Mouse (Mus musculus): ENCODE data around the gene Lhfp. TPM values are rescaled to one million over a fixed set of nuclear protein-coding genes. Genes with fewer than 3 reads are reported as not detected.
A peak's percentile ranks its signal among the peaks of the same experiment; 100 is the strongest.

Gene Lhfp
- polyA plus RNA-seq (2012; fragmentation: generic; extraction: Trizol), result 17.8 TPM

DNA sequence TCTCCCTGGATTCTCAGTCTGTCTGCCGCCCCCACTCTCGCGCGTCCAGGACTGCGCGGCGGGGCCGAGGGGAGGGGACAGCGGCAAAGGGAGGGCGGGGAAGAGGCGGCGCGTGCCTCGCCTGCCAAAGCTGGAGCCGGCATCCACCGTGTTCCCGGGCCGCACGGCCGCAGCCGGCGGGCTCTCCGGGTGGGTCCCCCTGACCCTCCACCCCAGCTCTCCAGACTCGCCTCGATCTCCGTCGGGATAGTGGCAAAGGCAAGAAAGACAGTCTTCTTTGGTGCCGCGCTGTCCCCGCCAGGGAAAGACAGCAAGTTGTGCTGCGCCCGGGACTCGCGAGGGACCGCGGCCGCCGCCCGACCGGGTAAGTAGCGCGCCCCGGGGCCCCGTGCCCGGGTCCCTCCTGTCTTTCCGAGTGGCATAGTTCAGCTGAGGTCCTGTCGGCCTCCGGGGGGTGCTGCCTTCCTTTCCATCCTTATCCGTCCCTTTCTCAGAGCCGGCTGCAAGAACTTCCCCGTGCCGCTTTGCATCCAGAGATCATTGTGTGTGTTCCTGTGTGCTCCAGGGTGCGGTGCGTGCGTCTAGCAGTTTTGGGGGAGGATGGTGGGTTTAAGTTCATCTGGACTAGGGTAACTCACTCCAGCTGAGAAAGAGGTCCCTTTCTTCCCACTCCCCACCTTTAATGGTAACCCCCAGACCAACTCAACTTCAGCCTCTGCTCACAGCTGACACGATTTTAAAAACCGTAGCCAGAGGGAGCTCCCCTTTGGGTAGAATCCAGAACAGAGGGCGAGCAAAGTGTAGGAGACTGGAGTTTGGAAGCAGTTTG lies at the start of gene Lhfp:
TSS of gene Lhfp (plus strand) at position 118 of the 829 bp plus-strand sequence.
- H3K79me2 ChIP-seq (ENCODE audit: control insufficient read depth, insufficient read depth), result peaks cover 31% of the 10 kb centered on the region
- H3K27me3 ChIP-seq (ENCODE audit: control insufficient read depth, insufficient read depth, insufficient read length), result no peaks in the 10 kb centered on the region
- no peaks in the 10 kb centered on the region for H3K36me3 ChIP-seq (ENCODE audit: control insufficient read depth, insufficient read depth)
- H3K4me3 ChIP-seq, result peak within 1 kb of the TSS; percentile 75
- peak within 1 kb of the TSS; percentile 94 for H3K4me2 ChIP-seq (ENCODE audit: low read depth)
- TF ChIP-seq TCF12 (IDR thresholded peaks at IDR 0.05; ENCODE audit: insufficient read depth, poor library complexity, severe bottlenecking) (no peak), SRF (IDR thresholded peaks at IDR 0.05; ENCODE audit: control insufficient read depth, insufficient read length, low read depth) (no peak), POLR2AphosphoS2 (IDR thresholded peaks at IDR 0.05; ENCODE audit: insufficient read length, low read depth) (peak; percentile 80), MYOD1 (IDR thresholded peaks at IDR 0.05; ENCODE audit: control insufficient read depth in 1 of 3, insufficient read length in 2 of 3, low read depth in 2 of 3) (peak in 1 of 3 experiments; percentile 20), E2F4 (IDR thresholded peaks at IDR 0.05; ENCODE audit: insufficient read depth) (no peak), MYOG (IDR thresholded peaks at IDR 0.05; ENCODE audit: control insufficient read depth in 1 of 3, insufficient read depth in 1 of 3, insufficient read length in 2 of 3, low read depth in 2 of 3) (no peak), REST (IDR thresholded peaks at IDR 0.05; ENCODE audit: insufficient read depth, insufficient read length) (no peak), POLR2A (IDR thresholded peaks at IDR 0.05; ENCODE audit: insufficient read length, low read depth) (peak; percentile 91)
- peak within 1 kb of the TSS; percentile 45 for H3ac ChIP-seq (ENCODE audit: control insufficient read depth, insufficient read length)

GRCm38 (mm10) chr3:52993296-52993695 lies 48.0 kb upstream of the Lhfp start:
- Histone ChIP-seq H3K36me3 (ENCODE audit: control insufficient read depth, insufficient read depth) (peaks cover 25% of the 10 kb centered on the region), H3ac (ENCODE audit: control insufficient read depth, insufficient read length) (no peak overlapping the region), H3K79me2 (ENCODE audit: control insufficient read depth, insufficient read depth) (no peaks in the 10 kb centered on the region), H3K4me3 (no peak overlapping the region), H3K4me2 (ENCODE audit: low read depth) (no peak overlapping the region), H3K27me3 (ENCODE audit: control insufficient read depth, insufficient read depth, insufficient read length) (no peaks in the 10 kb centered on the region)
- no peak for TF ChIP-seq USF1 (IDR thresholded peaks at IDR 0.05; ENCODE audit: low read depth)
- no peak for TF ChIP-seq E2F4 (IDR thresholded peaks at IDR 0.05; ENCODE audit: insufficient read depth)
- no peak for TF ChIP-seq TCF3 (IDR thresholded peaks at IDR 0.05; ENCODE audit: insufficient read length, low read depth)
- TF ChIP-seq CEBPB (IDR thresholded peaks at IDR 0.05; ENCODE audit: insufficient read depth, poor library complexity, severe bottlenecking), result no peak
- TF ChIP-seq REST (IDR thresholded peaks at IDR 0.05; ENCODE audit: insufficient read depth, insufficient read length), result no peak
- no peak for TF ChIP-seq MAX (IDR thresholded peaks at IDR 0.05; ENCODE audit: low read depth)
- no peak for TF ChIP-seq POLR2AphosphoS2 (IDR thresholded peaks at IDR 0.05; ENCODE audit: insufficient read length, low read depth)
- TF ChIP-seq MYOD1 (IDR thresholded peaks at IDR 0.05; ENCODE audit: control insufficient read depth in 1 of 3, insufficient read length in 2 of 3, low read depth in 2 of 3), result no peak
- no peak for TF ChIP-seq POLR2A (IDR thresholded peaks at IDR 0.05; ENCODE audit: insufficient read length, low read depth)
- TF ChIP-seq SRF (IDR thresholded peaks at IDR 0.05; ENCODE audit: control insufficient read depth, insufficient read length, low read depth), result no peak
- TF ChIP-seq TCF12 (IDR thresholded peaks at IDR 0.05; ENCODE audit: insufficient read depth, poor library complexity, severe bottlenecking), result no peak
- no peak for TF ChIP-seq MYOG (IDR thresholded peaks at IDR 0.05; ENCODE audit: control insufficient read depth in 1 of 3, insufficient read depth in 1 of 3, insufficient read length in 2 of 3, low read depth in 2 of 3)

DNA sequence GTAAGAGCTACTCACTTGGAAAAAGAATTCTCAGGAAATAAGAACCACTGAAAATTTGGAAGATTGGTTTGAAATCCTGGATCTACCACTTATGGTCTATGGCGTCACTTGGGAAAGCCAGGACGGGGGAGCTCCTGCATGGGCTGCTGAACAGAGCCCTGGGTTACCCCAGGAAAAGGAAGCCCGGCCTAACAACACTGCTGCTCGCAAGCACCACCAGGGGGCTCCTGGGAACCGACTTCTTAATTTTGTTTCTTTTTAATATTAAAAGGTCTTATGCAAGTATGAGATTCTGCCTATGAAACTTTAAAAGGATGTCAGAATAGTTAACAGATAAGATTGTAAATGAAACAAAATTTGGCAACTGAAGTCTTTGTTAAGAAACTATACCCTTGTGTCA lies 46.7 kb upstream of the Lhfp start:
- no peaks in the 10 kb centered on the region for H3K79me2 ChIP-seq (ENCODE audit: control insufficient read depth, insufficient read depth)
- H3K27me3 ChIP-seq (ENCODE audit: control insufficient read depth, insufficient read depth, insufficient read length), result no peaks in the 10 kb centered on the region
- no peak overlapping the region for H3K4me3 ChIP-seq
- H3ac ChIP-seq (ENCODE audit: control insufficient read depth, insufficient read length), result no peak overlapping the region
- H3K36me3 ChIP-seq (ENCODE audit: control insufficient read depth, insufficient read depth), result peaks cover 24% of the 10 kb centered on the region
- H3K4me2 ChIP-seq (ENCODE audit: low read depth), result no peak overlapping the region
- TF ChIP-seq CEBPB (IDR thresholded peaks at IDR 0.05; ENCODE audit: insufficient read depth, poor library complexity, severe bottlenecking) (no peak), SRF (IDR thresholded peaks at IDR 0.05; ENCODE audit: control insufficient read depth, insufficient read length, low read depth) (no peak), POLR2A (IDR thresholded peaks at IDR 0.05; ENCODE audit: insufficient read length, low read depth) (no peak), REST (IDR thresholded peaks at IDR 0.05; ENCODE audit: insufficient read depth, insufficient read length) (no peak), MAX (IDR thresholded peaks at IDR 0.05; ENCODE audit: low read depth) (no peak), POLR2AphosphoS2 (IDR thresholded peaks at IDR 0.05; ENCODE audit: insufficient read length, low read depth) (no peak), TCF12 (IDR thresholded peaks at IDR 0.05; ENCODE audit: insufficient read depth, poor library complexity, severe bottlenecking) (no peak), E2F4 (IDR thresholded peaks at IDR 0.05; ENCODE audit: insufficient read depth) (no peak), USF1 (IDR thresholded peaks at IDR 0.05; ENCODE audit: low read depth) (no peak), TCF3 (IDR thresholded peaks at IDR 0.05; ENCODE audit: insufficient read length, low read depth) (no peak), MYOG (IDR thresholded peaks at IDR 0.05; ENCODE audit: control insufficient read depth in 1 of 3, insufficient read depth in 1 of 3, insufficient read length in 2 of 3, low read depth in 2 of 3) (no peak)

DNA sequence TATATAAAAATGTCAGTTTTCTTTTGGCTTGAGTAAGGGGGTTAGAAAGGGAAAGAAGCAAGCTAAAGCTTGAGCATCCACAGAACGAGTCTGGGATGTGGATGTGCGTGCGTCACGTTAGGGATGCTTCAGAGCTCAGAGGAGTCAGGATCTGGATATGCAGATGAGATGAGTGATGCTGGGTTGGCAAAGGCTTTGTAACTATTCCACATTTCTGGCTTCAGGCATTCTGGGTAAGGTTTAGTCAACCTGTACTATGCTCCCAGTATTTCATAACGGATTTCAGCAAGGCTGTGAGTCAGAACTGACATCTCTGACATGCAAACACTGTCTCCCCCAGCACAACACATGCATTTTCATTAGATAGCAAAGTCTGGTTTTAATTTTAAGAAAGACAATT lies 44.7 kb upstream of the Lhfp start:
- Histone ChIP-seq H3K4me3 (no peak overlapping the region), H3K4me2 (ENCODE audit: low read depth) (no peak overlapping the region), H3K36me3 (ENCODE audit: control insufficient read depth, insufficient read depth) (peaks cover 34% of the 10 kb centered on the region), H3K79me2 (ENCODE audit: control insufficient read depth, insufficient read depth) (no peaks in the 10 kb centered on the region), H3ac (ENCODE audit: control insufficient read depth, insufficient read length) (no peak overlapping the region), H3K27me3 (ENCODE audit: control insufficient read depth, insufficient read depth, insufficient read length) (no peaks in the 10 kb centered on the region)
- TF ChIP-seq SRF (IDR thresholded peaks at IDR 0.05; ENCODE audit: control insufficient read depth, insufficient read length, low read depth) (no peak), TCF3 (IDR thresholded peaks at IDR 0.05; ENCODE audit: insufficient read length, low read depth) (no peak), POLR2AphosphoS2 (IDR thresholded peaks at IDR 0.05; ENCODE audit: insufficient read length, low read depth) (no peak), MYOD1 (IDR thresholded peaks at IDR 0.05; ENCODE audit: control insufficient read depth in 1 of 3, insufficient read length in 2 of 3, low read depth in 2 of 3) (no peak), MAX (IDR thresholded peaks at IDR 0.05; ENCODE audit: low read depth) (no peak), CEBPB (IDR thresholded peaks at IDR 0.05; ENCODE audit: insufficient read depth, poor library complexity, severe bottlenecking) (no peak), REST (IDR thresholded peaks at IDR 0.05; ENCODE audit: insufficient read depth, insufficient read length) (no peak), MYOG (IDR thresholded peaks at IDR 0.05; ENCODE audit: control insufficient read depth in 1 of 3, insufficient read depth in 1 of 3, insufficient read length in 2 of 3, low read depth in 2 of 3) (no peak), E2F4 (IDR thresholded peaks at IDR 0.05; ENCODE audit: insufficient read depth) (no peak), USF1 (IDR thresholded peaks at IDR 0.05; ENCODE audit: low read depth) (no peak), TCF12 (IDR thresholded peaks at IDR 0.05; ENCODE audit: insufficient read depth, poor library complexity, severe bottlenecking) (no peak), POLR2A (IDR thresholded peaks at IDR 0.05; ENCODE audit: insufficient read length, low read depth) (no peak)

Measured in myocyte (in vitro differentiated cells).